Mouse (Mus musculus) olfactory bulb, adult 2 months (tissue): ENCODE measurements around the gene 9530053A07Rik.

Experiments
- CTCF ChIP-seq: fragments of 200-500 bp; IDR thresholded peaks from 2 replicates; pipeline ENCODE4 v1.5.1; 2012; ENCODE audit warnings: low read depth, mild to moderate bottlenecking, low read length, moderate library complexity; ENCODE audit not compliant: insufficient read depth
- POLR2A ChIP-seq: fragments of 200-500 bp; IDR thresholded peaks from 2 replicates; pipeline ENCODE4 v1.6.1; 2012; ENCODE audit warnings: mild to moderate bottlenecking, low read depth, low read length, moderate library complexity; ENCODE audit not compliant: insufficient read depth

- no peak for TF ChIP-seq POLR2A
- no peak for TF ChIP-seq CTCF
Measured at GRCm38 (mm10) chr7:28208988-28209508, 79.8 kb downstream of the 9530053A07Rik start.
